Mouse (Mus musculus) bone marrow macrophage, adult 2 months (primary cell): ENCODE measurements around the gene Srp68. TPM values are rescaled to one million over a fixed set of nuclear protein-coding genes. Genes with fewer than 3 reads are reported as not detected.

Experiments used
- H3K27ac ChIP-seq: 2 replicates; pipeline ENCODE4 v1.5.1; 2012; ENCODE audit warnings: low read depth, low read length; ENCODE audit not compliant: insufficient read depth
- H3K4me1 ChIP-seq: 2 replicates; pipeline ENCODE4 v1.6.1; 2012; ENCODE audit warnings: low read length; ENCODE audit not compliant: control insufficient read depth, insufficient read depth
- H3K4me3 ChIP-seq: 2 replicates; pipeline ENCODE4 v1.5.1; 2012; ENCODE audit warnings: mild to moderate bottlenecking, low read length, moderate library complexity; ENCODE audit not compliant: insufficient read depth
- CTCF ChIP-seq: IDR thresholded peaks from 2 replicates; pipeline ENCODE4 v1.5.1; 2012; ENCODE audit warnings: low read depth, mild to moderate bottlenecking, low read length, moderate library complexity
- POLR2A ChIP-seq: IDR thresholded peaks from 2 replicates; pipeline ENCODE4 v1.6.1; 2012; ENCODE audit warnings: mild to moderate bottlenecking, low read depth, low read length, borderline replicate concordance
- polyA plus RNA-seq: library from polyadenylated mRNA; stranded (reverse); fragments of >200 nt; gene quantifications from 2 replicates; pipeline ENCODE4 v1.2.4, GENCODE M21; 2012; ENCODE audit not compliant: missing spikeins, insufficient read depth, insufficient read length

The Srp68 gene
- polyA plus RNA-seq, 1 experiment, result 43.7 TPM

DNA sequence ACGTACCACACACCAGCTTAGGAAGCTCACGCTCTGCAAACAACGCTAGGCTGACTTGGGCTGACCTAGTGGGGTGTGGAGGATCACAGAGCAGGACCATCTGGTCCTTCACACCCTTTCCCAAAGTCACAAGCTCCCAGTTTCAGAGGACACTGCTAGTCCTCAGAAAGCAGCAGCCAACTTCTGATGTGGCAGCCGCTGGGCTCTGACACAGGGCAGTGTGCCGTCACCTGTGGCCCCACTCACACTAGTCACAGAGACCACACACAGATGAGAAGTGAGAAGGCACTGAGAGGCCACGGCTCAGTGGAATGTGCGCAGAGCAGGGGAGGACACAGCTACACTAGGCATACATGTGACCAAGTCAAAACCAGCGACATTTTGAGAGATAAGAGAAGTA, 23.1 kb downstream of the Srp68 start:
- TF ChIP-seq CTCF, result no peak
- no peak for TF ChIP-seq POLR2A
- Histone ChIP-seq H3K4me3 (no peak overlapping the region), H3K27ac (no peak overlapping the region)

DNA sequence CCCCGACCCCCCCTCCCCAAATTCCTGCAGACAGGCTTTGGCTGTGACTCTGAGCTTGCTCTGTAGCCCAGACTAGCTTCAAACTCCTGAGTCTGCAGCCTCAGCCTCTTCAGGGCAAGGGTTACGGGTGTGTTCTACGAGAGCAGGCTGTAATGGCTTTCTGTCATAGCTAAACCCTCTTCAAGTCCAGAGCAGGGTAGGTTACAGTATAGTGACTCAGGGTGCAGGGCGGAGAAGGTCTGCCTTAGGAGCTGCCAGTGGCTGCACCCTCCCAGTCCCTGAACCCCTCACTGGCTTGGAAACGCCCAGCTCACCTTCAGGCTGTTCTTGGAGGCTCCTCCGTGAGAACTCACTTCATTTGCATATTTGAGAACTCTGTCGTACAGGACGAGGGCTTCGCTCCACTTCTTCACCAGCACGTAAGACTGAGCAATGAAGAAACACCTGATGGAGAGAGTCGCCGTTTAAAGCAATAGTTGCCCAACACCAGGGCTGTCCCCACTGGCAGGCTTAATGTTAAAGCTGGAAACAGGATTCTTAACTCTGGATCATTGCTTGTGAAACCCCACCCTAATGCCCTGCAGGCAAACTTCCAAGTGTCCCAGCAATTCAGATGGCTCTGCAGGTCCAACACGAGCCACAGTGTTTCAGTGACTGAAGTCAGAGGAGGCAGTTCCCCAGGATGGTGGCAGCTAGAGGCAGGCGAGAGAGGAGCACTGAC, 26.4 kb downstream of the Srp68 start:
- TF ChIP-seq CTCF (no peak), POLR2A (no peak)
- H3K4me3 ChIP-seq, result no peak overlapping the region
- H3K27ac ChIP-seq, result no peak overlapping the region

More for the DNA sequence above, 23.1 kb downstream of the Srp68 start:
- H3K4me1 ChIP-seq, result peaks cover 11% of the 10 kb centered on the region

DNA sequence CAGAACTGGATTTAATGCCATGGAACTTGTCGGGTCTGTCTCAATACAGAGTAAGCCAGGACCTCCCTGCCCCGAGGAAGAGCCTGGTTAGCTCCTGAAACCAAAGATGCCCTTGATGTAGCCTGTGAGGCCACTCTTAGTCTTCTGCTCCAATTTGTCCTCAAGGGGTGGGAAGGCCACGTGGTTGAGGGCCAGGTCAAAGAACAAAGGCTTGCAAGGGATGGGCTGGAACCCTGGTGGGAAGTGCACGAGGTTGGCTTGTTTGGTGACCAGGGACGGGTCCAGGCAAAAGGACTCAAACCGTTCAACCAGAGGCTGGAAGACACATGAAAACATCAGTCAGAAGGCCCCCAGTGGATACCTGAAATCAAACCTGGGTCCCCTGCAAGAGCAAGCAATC, 28.4 kb downstream of the Srp68 start:
- no peak for TF ChIP-seq CTCF
- TF ChIP-seq POLR2A, result no peak
- H3K4me3 ChIP-seq, result no peak overlapping the region
- H3K4me1 ChIP-seq, result no peaks in the 10 kb centered on the region
- no peak overlapping the region for H3K27ac ChIP-seq

More for the DNA sequence above, 26.4 kb downstream of the Srp68 start:
- H3K4me1 ChIP-seq, result no peaks in the 10 kb centered on the region

DNA sequence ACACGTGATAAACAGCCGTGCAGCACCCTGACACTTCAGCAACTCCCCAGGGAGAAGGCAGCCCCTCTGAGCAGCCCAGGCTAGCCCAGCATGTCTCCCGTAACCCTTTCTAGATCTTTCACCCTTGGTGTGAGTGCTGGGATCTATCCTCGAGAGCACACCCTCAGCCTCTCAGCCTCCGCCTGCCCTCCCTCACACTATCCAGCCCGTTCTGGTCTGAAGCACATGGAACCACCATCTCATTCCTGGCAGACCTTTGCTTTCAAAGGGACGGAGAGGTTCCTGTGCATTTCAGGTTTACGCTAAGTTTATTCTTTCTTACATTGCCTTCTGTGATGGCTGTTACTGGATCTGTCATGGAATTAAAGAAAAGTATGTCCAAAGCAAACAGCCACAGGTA, 29.4 kb downstream of the Srp68 start:
- Histone ChIP-seq H3K4me1 (no peaks in the 10 kb centered on the region), H3K4me3 (no peak overlapping the region), H3K27ac (no peak overlapping the region)
- TF ChIP-seq POLR2A, result no peak
- TF ChIP-seq CTCF, result no peak

DNA sequence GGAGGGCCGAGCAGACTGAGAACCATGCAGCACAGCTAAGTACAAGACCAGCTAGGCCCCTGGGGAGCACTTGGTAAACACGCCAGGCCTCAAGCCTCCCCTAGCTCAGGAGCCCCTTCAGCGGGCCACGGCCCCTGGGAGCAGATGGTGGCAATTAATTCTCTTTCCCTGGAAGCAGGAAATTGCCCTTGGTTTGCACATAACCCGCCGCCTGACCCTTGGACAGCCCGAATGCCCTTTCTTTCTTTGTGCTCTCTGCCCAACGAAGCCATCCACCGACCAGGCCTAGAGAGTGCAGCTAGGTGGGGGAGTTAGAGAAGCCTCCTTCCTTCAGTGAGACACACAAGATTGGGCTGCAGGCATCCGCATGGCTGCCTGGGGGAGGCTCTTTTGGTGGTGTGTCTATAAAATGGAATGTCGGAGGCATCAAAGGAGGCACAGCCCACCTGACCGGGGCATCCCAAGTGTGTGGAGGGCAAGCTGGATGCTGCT, 32.2 kb downstream of the Srp68 start:
- no peak overlapping the region for H3K4me3 ChIP-seq
- H3K27ac ChIP-seq, result no peak overlapping the region
- H3K4me1 ChIP-seq, result no peaks in the 10 kb centered on the region
- no peak for TF ChIP-seq CTCF
- no peak for TF ChIP-seq POLR2A

DNA sequence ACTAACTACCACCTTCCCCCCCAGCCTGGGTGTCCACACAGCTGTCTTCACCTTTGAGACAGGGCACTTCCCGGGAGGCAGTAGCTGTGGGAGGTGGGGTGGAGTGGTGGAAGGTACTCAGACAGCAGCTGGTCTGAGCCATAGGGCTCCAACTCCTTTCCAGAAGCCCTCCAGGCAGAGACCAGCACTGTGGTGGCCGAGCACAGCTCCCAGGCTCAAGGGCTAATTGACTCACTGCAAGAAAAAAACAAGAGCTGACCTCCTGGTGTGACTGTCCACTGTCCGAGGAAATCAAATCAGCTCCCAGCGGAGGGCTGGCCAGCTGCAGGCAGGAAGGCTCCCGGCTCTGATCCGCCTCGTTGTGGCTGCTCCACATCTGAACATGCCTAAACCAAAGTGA, 34.2 kb downstream of the Srp68 start:
- TF ChIP-seq POLR2A, result no peak
- no peak for TF ChIP-seq CTCF
- Histone ChIP-seq H3K4me3 (no peak overlapping the region), H3K4me1 (no peaks in the 10 kb centered on the region)

DNA sequence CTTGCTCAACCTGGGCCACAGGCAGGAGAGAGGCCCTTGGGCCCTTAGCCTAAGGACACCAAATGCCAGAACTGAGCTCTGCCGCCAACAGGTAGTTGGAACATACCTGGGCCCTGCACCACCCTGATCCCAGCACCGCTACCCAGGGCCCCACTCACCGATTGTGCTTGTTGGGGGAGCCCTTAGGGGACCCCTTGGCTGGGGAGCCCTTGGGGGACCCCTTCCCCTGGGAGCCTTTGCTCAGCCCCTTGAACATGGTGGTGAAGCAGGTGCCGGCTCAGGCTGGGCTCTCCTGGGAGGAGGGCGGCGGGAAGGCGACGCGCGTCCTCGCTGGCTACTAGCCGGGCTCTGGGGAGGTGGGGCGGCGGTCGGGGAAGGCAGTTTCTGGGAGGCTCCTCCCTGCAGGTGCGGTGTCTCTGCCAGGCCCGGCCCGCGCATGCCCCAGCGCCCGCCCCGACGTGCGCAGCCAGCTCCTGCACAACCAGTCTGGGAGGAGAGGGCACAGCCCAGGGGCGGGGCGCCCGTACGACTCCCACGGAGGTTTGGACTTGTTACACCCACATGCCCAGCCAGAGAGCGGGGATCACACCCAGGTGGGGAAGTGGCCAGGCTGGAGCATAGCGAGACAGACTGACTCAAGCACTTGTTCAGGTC, 36.1 kb downstream of the Srp68 start, which contains the start of gene Evpl:
Gene Evpl, minus strand, starts transcription at position 336 of the 654 bp plus-strand sequence.
- Histone ChIP-seq H3K4me1 (no peaks in the 10 kb centered on the region), H3K4me3 (no peak within 1 kb of the TSS), H3K27ac (no peak within 1 kb of the TSS)
- TF ChIP-seq CTCF, result no peak
- TF ChIP-seq POLR2A, result no peak

More for the DNA sequence above, 34.2 kb downstream of the Srp68 start:
- H3K27ac ChIP-seq, result no peak overlapping the region

DNA sequence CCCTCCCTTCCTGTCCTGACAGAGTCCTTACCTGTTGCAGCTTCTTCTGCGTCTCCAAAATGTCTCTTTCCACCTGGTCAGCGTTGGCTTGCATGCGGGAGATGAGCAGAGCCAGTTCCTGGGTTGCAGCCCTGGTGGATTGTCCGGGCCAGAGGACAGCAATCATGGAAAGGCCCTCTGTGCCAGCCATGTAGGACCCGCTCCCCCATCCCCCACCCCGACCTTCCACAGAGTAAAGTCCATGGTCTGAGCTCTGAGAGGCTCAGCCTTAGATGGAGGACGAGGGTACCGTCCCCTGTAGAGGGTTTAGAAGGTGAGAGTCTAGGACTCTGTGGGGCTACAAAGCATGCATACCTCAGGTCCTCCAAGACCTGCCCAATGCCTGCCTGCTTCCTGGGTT, 39.1 kb downstream of the Srp68 start:
- Histone ChIP-seq H3K27ac (no peak overlapping the region), H3K4me3 (no peak overlapping the region), H3K4me1 (no peaks in the 10 kb centered on the region)
- TF ChIP-seq POLR2A (no peak), CTCF (no peak)

DNA sequence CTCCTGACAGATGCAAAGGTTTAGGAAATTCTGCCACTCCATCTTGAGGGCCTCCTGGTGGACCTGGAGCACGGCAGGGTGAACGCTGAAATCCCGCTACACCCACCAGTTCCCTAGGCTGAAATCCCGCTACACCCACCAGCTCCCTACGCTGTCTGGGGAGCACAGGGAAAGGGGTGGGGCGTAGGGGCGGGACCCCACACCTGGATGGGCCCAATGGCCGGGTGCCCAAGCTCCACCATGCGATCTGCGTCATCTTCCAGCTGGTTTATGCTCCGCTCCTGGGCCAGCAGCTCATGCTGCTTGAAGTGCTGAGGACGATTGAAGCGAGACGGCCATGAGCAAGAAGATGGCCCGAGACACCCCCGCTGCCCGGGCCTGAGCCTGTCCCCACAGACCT, 41.6 kb downstream of the Srp68 start:
- TF ChIP-seq CTCF (no peak), POLR2A (no peak)
- Histone ChIP-seq H3K4me1 (no peaks in the 10 kb centered on the region), H3K27ac (no peak overlapping the region), H3K4me3 (no peak overlapping the region)

DNA sequence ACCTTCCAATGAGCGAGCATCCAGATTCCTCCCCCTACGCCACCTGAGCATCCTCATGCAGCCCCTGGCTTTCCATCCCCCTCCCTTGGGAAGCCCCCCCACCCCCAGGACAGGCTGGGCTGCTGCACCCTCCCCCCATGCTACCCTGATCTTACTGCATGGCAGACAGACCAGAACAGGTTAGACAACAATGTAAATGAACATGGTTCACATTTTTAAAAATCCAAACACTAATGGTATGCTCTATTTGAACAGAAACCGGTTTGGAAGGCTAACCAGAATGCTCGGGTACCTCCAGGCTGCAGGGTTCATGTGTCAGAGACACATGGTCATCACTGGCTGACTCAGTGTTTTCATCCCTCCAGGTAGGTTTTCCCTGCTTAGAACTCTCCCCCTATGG, 45.3 kb downstream of the Srp68 start:
- TF ChIP-seq POLR2A (no peak), CTCF (no peak)
- H3K4me1 ChIP-seq, result no peaks in the 10 kb centered on the region
- no peak overlapping the region for H3K4me3 ChIP-seq
- no peak overlapping the region for H3K27ac ChIP-seq

DNA sequence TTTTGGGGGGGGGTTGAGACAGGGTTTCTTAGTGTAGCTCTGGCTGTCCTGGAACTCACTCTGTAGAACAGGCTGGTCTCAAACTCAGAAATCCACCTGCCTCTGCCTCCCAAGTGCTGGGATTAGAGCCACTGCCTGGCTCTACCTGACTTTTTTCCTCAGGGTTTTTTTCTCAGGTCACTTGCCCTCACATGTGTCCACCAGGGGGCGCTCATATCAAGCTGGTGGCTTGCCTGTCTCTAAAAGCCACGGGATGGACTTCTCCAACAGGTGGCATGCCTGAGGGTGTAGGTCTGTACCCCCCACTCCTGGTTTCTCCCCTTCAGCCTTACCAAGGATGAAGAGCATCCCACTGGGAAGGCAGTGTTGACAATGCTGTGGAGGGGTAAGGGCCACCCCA, 47.6 kb downstream of the Srp68 start:
- no peak overlapping the region for H3K27ac ChIP-seq
- TF ChIP-seq POLR2A (no peak), CTCF (peak; percentile 97)

More for the DNA sequence above, 47.6 kb downstream of the Srp68 start:
- Histone ChIP-seq H3K4me3 (no peak overlapping the region), H3K4me1 (no peaks in the 10 kb centered on the region)
